Mouse (Mus musculus) lung, embryonic 14.5 days (tissue): Measurements from ENCODE around the gene Rln3. TPM values are rescaled to one million over a fixed set of nuclear protein-coding genes. Genes with fewer than 3 reads are reported as not detected.

Source experiments
- ATAC-seq: fragments of 200-750 bp; cut with Nextera tagmentation; 2 replicates; pipeline ENCODE4 v1.8.0; 2017; ENCODE audit warnings: mild to moderate bottlenecking, moderate TSS enrichment, moderate library complexity; ENCODE audit not compliant: insufficient read depth
- DNase-seq: peaks from one replicate; pipeline ENCODE4 v3.0.0-alpha.2; 2015
- H3K27ac ChIP-seq: fragments of 300-500 bp; sonication (generic); 2 replicates; pipeline ENCODE4 v1.5.1; 2014; ENCODE audit warnings: low read depth, mild to moderate bottlenecking, moderate library complexity
- H3K27me3 ChIP-seq: fragments of 300-500 bp; sonication (generic); 2 replicates; pipeline ENCODE4 v1.6.1; 2014; ENCODE audit warnings: low read length, control low read depth; ENCODE audit not compliant: insufficient read depth
- H3K36me3 ChIP-seq: fragments of 300-500 bp; sonication (generic); 2 replicates; pipeline ENCODE4 v1.6.1; 2014; ENCODE audit warnings: control low read depth; ENCODE audit not compliant: insufficient read depth
- H3K4me1 ChIP-seq: fragments of 300-500 bp; sonication (generic); 2 replicates; pipeline ENCODE4 v1.6.1; 2014; ENCODE audit warnings: antibody characterized with exemption, control low read depth; ENCODE audit not compliant: insufficient read depth
- H3K4me2 ChIP-seq: fragments of 300-500 bp; sonication (generic); 2 replicates; pipeline ENCODE4 v1.6.1; 2014; ENCODE audit warnings: mild to moderate bottlenecking
- H3K4me3 ChIP-seq: fragments of 300-500 bp; sonication (generic); 2 replicates; pipeline ENCODE4 v1.5.1; 2014; ENCODE audit warnings: low read depth, low read length
- H3K9ac ChIP-seq: fragments of 300-500 bp; sonication (generic); 2 replicates; pipeline ENCODE4 v1.6.1; 2014
- H3K9me3 ChIP-seq: fragments of 300-500 bp; sonication (generic); 2 replicates; pipeline ENCODE4 v1.6.1; 2016; ENCODE audit warnings: low read depth, low read length, control low read depth
- CTCF ChIP-seq: IDR thresholded peaks from 2 replicates; pipeline ENCODE4 v1.5.1; 2016; ENCODE audit warnings: antibody characterized with exemption, low read depth
- WGBS: fragments of 180-500 bp; shearing (Covaris S2); extraction: QIAGEN DNeasy Blood & Tissue Kit; methylation state at CpG from one replicate; pipeline ENCODE4 v1.1.7; 2014; 5-methylcytosine and 5-hydroxymethylcytosine counted together
- polyA plus RNA-seq: library from polyadenylated mRNA; unstranded; fragments of >200 nt; fragmentation: Nextera tagmentation; extraction: Ambion mirVana; gene quantifications from 2 replicates; pipeline ENCODE4 v1.2.1, GENCODE M21; 2014

The Rln3 gene
- polyA plus RNA-seq, 1 experiment from 2014 or later, result not detected

DNA sequence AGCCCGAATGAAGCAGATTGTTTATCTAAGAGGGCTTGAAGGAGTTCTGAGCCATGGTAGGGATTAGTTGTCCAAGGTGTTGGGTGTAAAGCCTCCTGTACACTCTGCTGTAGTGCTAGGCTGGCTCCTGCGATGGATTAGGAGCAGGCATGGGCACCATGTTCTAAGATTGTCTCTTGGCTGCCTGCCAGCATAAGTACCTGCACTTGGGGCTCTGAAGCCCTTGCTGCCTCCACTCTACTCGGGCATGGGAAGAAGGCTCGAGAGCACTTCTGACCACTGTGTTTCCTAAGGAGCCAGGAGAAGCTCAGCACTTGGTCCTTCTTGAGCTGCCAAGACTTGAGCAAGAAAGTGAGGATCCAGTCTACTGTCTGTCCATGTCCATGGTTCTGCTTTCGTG, 34.4 kb upstream of the Rln3 start:
- H3K9ac ChIP-seq, result no peak overlapping the region
- 52% methylated on average over 5 of the region's 5 CpGs for WGBS
- no peak for TF ChIP-seq CTCF
- H3K36me3 ChIP-seq, result peaks cover 75% of the 10 kb centered on the region
- DNase-seq (peak; percentile 57), ATAC-seq (no peak)
- no peak overlapping the region for H3K4me3 ChIP-seq
- H3K4me2 ChIP-seq, result no peak overlapping the region
- no peaks in the 10 kb centered on the region for H3K27me3 ChIP-seq
- no peaks in the 10 kb centered on the region for H3K9me3 ChIP-seq
- H3K4me1 ChIP-seq, result no peaks in the 10 kb centered on the region
- H3K27ac ChIP-seq, result no peak overlapping the region

DNA sequence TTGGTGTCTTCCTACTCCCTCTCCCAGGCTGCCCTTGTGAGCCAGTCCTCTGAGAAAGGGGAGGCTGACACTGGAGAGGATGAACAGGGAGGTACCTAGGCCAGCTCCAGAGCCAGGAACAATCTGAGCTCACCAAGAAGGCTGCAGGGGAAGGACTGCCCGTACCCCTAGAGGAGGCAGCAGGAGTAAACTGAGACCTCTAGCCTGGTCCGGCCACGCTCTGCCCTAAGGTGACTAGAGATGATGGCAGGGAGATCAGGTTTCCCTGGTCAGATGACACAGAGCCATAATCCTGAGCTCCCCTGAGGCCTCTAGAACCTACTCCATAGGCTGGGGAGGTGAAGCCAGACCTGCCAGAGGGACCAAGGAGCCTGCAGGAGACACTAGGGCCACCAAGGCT, 32.0 kb upstream of the Rln3 start:
- Histone ChIP-seq H3K9me3 (no peaks in the 10 kb centered on the region), H3K4me3 (no peak overlapping the region), H3K4me1 (no peaks in the 10 kb centered on the region), H3K36me3 (peaks cover 52% of the 10 kb centered on the region), H3K27me3 (no peaks in the 10 kb centered on the region), H3K27ac (no peak overlapping the region), H3K4me2 (no peak overlapping the region), H3K9ac (no peak overlapping the region)
- ATAC-seq (no peak), DNase-seq (no peak)
- TF ChIP-seq CTCF, result no peak
- 67% methylated on average over 3 of the region's 3 CpGs for WGBS

DNA sequence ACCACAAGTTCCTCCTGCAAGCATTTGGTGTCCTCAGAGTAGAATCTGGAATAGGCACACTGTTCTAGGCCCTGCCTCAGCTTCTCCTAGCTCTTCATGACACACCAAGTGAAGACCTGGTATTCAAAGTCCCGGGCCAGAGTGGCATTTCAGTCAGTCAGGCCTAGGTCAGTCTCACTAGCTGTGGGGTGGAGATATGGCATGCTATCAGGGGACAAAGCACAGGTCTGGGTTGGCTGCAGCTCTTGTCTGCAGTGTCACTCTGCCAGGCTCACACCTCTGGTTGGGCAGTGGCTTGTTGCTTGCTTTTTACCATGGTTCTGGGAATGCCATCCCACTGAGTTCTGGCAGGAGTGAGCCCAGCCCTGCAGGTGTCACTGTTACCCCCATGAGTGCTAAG, 31.6 kb upstream of the Rln3 start:
- WGBS, result 84% methylated on average over 1 of the region's 1 CpGs
- H3K9ac ChIP-seq, result no peak overlapping the region
- TF ChIP-seq CTCF, result no peak
- ATAC-seq (no peak), DNase-seq (no peak)
- H3K27me3 ChIP-seq, result no peaks in the 10 kb centered on the region
- H3K36me3 ChIP-seq, result peaks cover 48% of the 10 kb centered on the region
- H3K9me3 ChIP-seq, result no peaks in the 10 kb centered on the region
- no peak overlapping the region for H3K27ac ChIP-seq
- no peak overlapping the region for H3K4me2 ChIP-seq
- H3K4me3 ChIP-seq, result no peak overlapping the region
- no peaks in the 10 kb centered on the region for H3K4me1 ChIP-seq

DNA sequence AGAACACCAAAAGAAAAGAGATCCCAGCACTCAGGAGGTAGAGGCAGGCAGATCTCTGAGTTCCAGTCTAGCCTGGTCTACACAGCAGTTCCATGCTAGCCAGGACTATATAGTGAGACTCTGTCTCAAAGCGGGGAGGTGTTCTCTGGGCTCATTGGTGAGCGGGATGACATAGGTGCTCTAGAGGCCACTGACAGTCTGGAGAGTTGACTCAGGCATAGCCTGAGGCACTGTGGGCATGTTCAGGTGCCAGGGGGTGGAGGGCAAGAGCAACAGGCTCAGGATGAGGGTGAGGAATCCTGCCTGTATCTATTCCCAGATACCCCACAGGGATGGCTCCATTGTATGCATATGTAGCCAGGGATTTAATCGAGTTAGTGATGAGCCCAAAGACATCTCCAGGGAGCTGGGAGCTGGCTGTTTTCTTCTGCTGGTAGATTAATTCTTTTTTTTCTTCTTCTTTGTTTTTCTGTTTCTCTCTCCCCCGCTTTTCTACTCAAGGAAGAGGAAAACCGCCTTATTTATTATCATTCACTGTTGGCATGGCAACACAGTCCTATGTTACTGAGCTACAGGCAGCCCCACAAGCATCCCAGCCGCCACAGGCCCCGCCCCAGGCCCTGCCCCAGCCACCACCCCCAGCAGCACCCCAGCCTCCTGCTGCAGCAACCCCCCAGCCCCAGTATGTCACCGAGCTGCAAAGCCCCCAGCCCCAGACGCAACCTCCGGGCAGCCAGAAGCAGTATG, 28.6 kb upstream of the Rln3 start:
- Histone ChIP-seq H3K9me3 (no peaks in the 10 kb centered on the region), H3K4me2 (no peak overlapping the region), H3K27ac (no peak overlapping the region; the same call in 1 of the 2 replicates), H3K36me3 (peaks cover 25% of the 10 kb centered on the region; the same call in 1 of the 2 replicates), H3K9ac (no peak overlapping the region), H3K27me3 (no peaks in the 10 kb centered on the region), H3K4me1 (peaks cover 10% of the 10 kb centered on the region; the same call in 1 of the 2 replicates), H3K4me3 (no peak overlapping the region)
- no peak for TF ChIP-seq CTCF
- no peak for DNase-seq
- ATAC-seq, result no peak
- 47% methylated on average over 10 of the region's 10 CpGs for WGBS

DNA sequence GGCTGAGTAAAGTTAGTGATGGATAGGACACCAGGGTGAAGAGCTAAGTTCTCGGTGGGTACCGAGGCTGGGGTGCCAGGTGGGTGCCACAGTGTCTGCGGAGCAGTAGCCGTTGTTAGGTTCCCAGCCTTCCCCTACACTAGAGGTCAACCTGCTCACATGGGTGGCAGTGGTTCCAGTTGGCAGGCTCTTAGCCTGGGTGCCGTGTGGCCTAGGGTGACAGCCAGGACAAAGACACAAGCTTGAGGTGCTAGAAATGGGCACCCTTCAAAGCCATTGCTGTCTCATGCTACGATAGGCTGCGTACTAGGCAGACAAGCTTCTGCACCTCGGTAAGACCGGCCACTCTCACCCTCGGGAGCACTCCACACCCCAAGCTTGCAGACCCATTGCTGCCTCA, 27.5 kb upstream of the Rln3 start:
- 87% methylated on average over 10 of the region's 10 CpGs for WGBS

DNA sequence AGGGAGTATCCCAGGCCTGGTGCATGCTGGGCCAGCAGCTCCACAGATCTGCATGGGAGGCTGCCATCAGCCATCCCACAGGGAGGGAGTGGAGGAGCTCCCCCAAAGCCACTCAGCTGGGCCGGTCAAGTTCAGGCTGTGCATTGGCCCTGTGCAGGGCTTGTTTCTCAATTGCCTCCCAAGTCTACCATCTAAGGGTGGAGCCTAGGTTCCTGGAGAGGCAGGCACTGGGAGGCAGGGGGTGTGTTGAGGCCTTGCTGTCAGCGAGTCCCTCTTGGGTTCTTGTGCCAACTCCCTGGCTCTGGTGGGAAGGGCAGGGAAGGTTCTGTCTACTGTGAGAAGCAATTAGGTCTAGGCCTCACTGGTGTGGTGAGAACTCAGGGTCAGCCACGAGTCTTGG, 27.1 kb upstream of the Rln3 start:
- no peak for DNase-seq
- Histone ChIP-seq H3K9me3 (no peaks in the 10 kb centered on the region), H3K4me1 (peaks cover 19% of the 10 kb centered on the region; the same call in 1 of the 2 replicates), H3K27ac (no peak overlapping the region), H3K27me3 (no peaks in the 10 kb centered on the region), H3K4me2 (no peak overlapping the region), H3K4me3 (no peak overlapping the region), H3K9ac (no peak overlapping the region), H3K36me3 (peaks cover 18% of the 10 kb centered on the region; the same call in 1 of the 2 replicates)
- no peak for ATAC-seq
- TF ChIP-seq CTCF, result no peak
- WGBS, result 59% methylated on average over 3 of the region's 3 CpGs

More for the DNA sequence above, 27.5 kb upstream of the Rln3 start:
- Histone ChIP-seq H3K27ac (no peak overlapping the region), H3K4me3 (no peak overlapping the region), H3K4me1 (peaks cover 19% of the 10 kb centered on the region; the same call in 1 of the 2 replicates), H3K4me2 (no peak overlapping the region), H3K27me3 (no peaks in the 10 kb centered on the region), H3K9me3 (no peaks in the 10 kb centered on the region), H3K36me3 (peaks cover 21% of the 10 kb centered on the region; the same call in 1 of the 2 replicates), H3K9ac (no peak overlapping the region)
- DNase-seq, result no peak
- ATAC-seq, result no peak
- TF ChIP-seq CTCF, result no peak

DNA sequence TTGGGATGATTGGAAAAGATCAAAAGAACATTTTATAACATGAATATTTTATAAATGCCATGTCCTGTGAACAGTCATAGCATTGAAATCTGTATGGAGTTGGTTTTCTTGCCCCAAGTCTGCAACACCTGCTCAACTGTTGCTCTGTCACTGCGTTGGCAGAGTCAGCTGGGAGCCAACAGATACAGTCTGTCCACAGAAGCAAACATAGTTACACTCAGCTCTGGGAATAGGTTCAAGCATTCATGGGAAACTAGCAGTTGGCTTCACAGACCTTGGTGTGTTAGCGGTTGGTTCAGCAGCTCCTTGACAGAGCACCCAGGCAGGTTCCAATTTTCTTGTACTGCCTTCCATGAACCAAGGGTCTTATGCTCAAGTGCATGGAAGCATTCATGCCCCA, 25.9 kb upstream of the Rln3 start:
- H3K27me3 ChIP-seq, result no peaks in the 10 kb centered on the region
- WGBS, result 75% methylated on average over 2 of the region's 2 CpGs
- no peak for DNase-seq
- H3K9ac ChIP-seq, result no peak overlapping the region; the same call in 1 of the 2 replicates
- H3K27ac ChIP-seq, result no peak overlapping the region
- H3K9me3 ChIP-seq, result no peaks in the 10 kb centered on the region
- TF ChIP-seq CTCF, result no peak
- H3K4me3 ChIP-seq, result no peak overlapping the region
- H3K4me2 ChIP-seq, result no peak overlapping the region
- H3K4me1 ChIP-seq, result peaks cover 19% of the 10 kb centered on the region; the same call in 1 of the 2 replicates
- peaks cover 10% of the 10 kb centered on the region; the same call in 1 of the 2 replicates for H3K36me3 ChIP-seq
- ATAC-seq, result no peak
